10 mouse cellular contexts compared by ENCODE assay signal in genomic region chr6:54954659-54955414, GRCm38 (mm10). TPM values are rescaled to one million over a fixed set of nuclear protein-coding genes. Genes with fewer than 3 reads are reported as not detected.
A peak's percentile ranks its signal among the peaks of the same experiment; 100 is the strongest.
DNase-seq lines count a peak whose midpoint lies in the region; TF ChIP-seq lines count a peak whose summit lies in the region.
"Had no signal": no experiment of that assay in that cellular context is flagged by ENCODE, and none has a peak within 500 bp of the region (broad histone marks: within the 10 kb centered on the region; RNA-seq: fewer than 3 reads in every experiment).

No protein-coding gene starts in this region.

- 88% methylated on average over 10 of the region's 10 CpGs for WGBS in embryonic facial prominence, embryonic 10.5 days

- no peaks in the 10 kb centered on the region for H3K9me3 ChIP-seq in embryonic facial prominence, embryonic 10.5 days
- H3K9me3 ChIP-seq: embryonic facial prominence, embryonic 13.5 days had no signal

- no peak overlapping the region for H3K4me3 ChIP-seq in embryonic facial prominence, embryonic 10.5 days
- no peak overlapping the region for H3K4me3 ChIP-seq in layer of hippocampus, adult 2 months
- H3K4me3 ChIP-seq: embryonic facial prominence, embryonic 13.5 days; hindbrain, embryonic 10.5 days had no signal

- no peaks in the 10 kb centered on the region for H3K27me3 ChIP-seq in embryonic facial prominence, embryonic 10.5 days (replicated peaks; ENCODE audit: low read depth, poor library complexity, severe bottlenecking)
- H3K27me3 ChIP-seq: embryonic facial prominence, embryonic 13.5 days had no signal

- no peaks in the 10 kb centered on the region for H3K36me3 ChIP-seq in embryonic facial prominence, embryonic 10.5 days (replicated peaks)
- H3K36me3 ChIP-seq: embryonic facial prominence, embryonic 13.5 days; hindbrain, embryonic 10.5 days had no signal

- H3K27ac ChIP-seq in embryonic facial prominence, embryonic 10.5 days (replicated peaks) = no peak overlapping the region
- no peak overlapping the region for H3K27ac ChIP-seq in layer of hippocampus, adult 2 months
- H3K27ac ChIP-seq: embryonic facial prominence, embryonic 13.5 days; hindbrain, embryonic 10.5 days had no signal

- no peaks in the 10 kb centered on the region for H3K4me1 ChIP-seq in embryonic facial prominence, embryonic 10.5 days
- H3K4me1 ChIP-seq: embryonic facial prominence, embryonic 13.5 days; hindbrain, embryonic 10.5 days had no signal

- peak; percentile 47 to 84 for DNase-seq in adrenal gland, adult (ENCODE audit: inconsistent age in 2 of 2, low spot score in 1 of 2)
- DNase-seq in adrenal gland, postnatal 25 days = no peak
- DNase-seq in brain, adult 2 months (ENCODE audit: low read depth, low spot score) = peak; percentile 8
- DNase-seq in heart, postnatal 4 days = peak; percentile 25
- peak; percentile 72 to 78 for DNase-seq in lung, postnatal 4 days
- no peak for DNase-seq in embryonic facial prominence, embryonic 10.5 days (ENCODE audit: low spot score)
- DNase-seq in layer of hippocampus, adult 2 months (ENCODE audit: low spot score in 2 of 2) = no peak
- DNase-seq in left cerebral cortex, adult 9 months (ENCODE audit: low spot score in 2 of 2) = no peak

- no peak for TF ChIP-seq CTCF in layer of hippocampus, adult 2 months (conservative IDR thresholded peaks at IDR 0.05)

RNA-seq across cellular contexts. Expression of gene Nod1, which starts 17.6 kb away (rescaled TPM):
- 9.5 and 10.5 TPM in 2 replicates for total RNA-seq in adrenal gland, postnatal 25 days (2021)
- 10 to 100 TPM in 1 of 2 experiments, 1 to 10 TPM in 1; 9.3 to 10.3 TPM for total RNA-seq in heart, postnatal 4 days (2021)
- 1.2 and 1.4 TPM in 2 replicates for polyA plus RNA-seq in embryonic facial prominence, embryonic 10.5 days (2016; fragmentation: Nextera tagmentation; extraction: Ambion mirVana)
- 1 to 10 TPM; 4.9 TPM for total RNA-seq in layer of hippocampus, adult 2 months (2021)

RNA-seq across cellular contexts. Expression of gene Ggct, which starts 37.9 kb away (rescaled TPM):
- total RNA-seq in adrenal gland, postnatal 25 days (2021) = 7.2 and 7.4 TPM in 2 replicates
- 10 to 100 TPM in 1 of 2 experiments, 1 to 10 TPM in 1; 8.8 to 10.2 TPM for total RNA-seq in heart, postnatal 4 days (2021)
- polyA plus RNA-seq in embryonic facial prominence, embryonic 10.5 days (2016; fragmentation: Nextera tagmentation; extraction: Ambion mirVana) = 9.5 and 13.9 TPM in 2 replicates
- 10 to 100 TPM; 36.0 to 38.0 TPM for total RNA-seq in layer of hippocampus, adult 2 months (2021)

Comparison
In these comparisons a context has a peak if more than half of its experiments do, and no peak if none do; other contexts are left out.
1. DNase-seq: peak in adrenal gland, adult (2 of 2), brain, adult 2 months (single experiment), heart, postnatal 4 days (single experiment) and lung, postnatal 4 days (2 of 2); none in adrenal gland, postnatal 25 days (single experiment), embryonic facial prominence, embryonic 10.5 days (single experiment), layer of hippocampus, adult 2 months (0 of 2) and left cerebral cortex, adult 9 months (0 of 2).